Mouse (Mus musculus): ENCODE results near the gene Akap8. TPM values are rescaled to one million over a fixed set of nuclear protein-coding genes. Genes with fewer than 3 reads are reported as not detected.

The Akap8 gene
- total and polyA plus RNA-seq, 3 experiments, result 58.1 to 90.7 (median 88.6) TPM

DNA sequence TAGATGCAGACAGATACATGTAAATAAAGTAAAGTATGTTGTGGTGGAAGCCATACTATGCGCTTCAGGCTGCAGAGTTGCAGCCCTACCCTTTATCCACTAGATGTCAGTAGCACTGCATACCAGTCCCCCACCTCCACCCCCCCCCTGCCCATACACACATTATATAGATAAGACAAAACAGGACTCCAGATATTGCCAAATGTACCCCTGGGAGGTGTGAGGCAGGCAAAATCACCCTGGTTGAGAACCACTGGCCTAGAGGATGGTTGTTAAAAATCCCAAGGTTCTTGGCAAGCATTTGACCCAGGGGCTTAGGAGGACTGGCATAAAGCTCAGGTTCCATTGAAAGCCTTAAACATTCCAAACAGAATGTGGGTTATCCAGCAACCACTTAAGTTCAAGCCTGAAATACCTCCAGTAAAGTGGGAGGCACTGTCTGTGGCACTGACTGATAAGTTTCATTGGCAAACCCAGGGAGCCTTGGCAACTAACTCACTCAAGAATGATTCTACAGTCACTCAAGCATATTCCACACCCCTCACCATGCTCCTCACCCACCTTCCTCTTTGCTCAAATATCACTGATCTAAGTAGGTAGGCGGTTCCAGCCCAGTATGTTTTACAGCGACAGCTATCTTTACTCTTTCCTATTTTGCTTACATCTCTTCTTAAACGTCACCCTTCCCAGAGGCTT, 28.1 kb upstream of the Akap8 start:
- peak; percentile 42 for DNase-seq

DNA sequence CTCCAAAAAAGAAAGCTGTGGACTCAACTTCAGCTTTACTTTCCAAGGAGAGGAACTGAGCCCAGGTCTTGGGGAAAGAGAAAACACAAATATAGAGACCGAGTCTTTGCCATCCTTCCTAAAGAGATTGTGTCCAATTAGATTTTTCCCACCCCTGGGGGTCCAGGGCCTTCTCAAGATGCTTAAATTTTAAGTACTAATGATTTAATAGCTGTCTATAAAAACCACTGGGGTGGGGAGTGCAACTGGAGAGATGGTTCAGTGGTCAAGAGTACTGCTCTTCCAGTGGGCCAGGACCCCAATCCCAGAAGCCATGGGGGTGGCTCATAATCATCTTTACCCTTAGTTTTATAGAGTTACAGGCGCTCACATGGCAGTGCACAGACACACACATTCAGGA, 27.4 kb upstream of the Akap8 start:
- no peak for DNase-seq

DNA sequence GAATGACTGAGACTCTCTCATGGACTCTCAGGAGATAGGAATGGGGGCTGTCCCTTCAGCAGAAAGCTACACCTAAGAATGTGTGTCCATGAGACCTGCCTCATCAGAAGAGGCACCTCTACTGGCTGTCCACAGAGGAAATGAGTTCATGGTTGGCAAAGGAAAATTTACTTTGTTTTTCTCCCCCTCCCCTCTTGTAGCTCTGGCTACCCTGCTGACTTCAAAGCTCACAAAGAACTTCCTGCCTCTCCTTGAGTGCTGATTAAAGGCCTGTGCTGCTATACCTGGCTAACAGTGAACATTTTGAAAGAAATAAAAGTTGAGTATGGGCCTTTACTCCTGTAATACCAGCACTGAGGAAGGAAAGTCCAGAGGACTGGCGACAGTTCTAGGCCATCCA, 20.1 kb upstream of the Akap8 start:
- no peak for DNase-seq

DNA sequence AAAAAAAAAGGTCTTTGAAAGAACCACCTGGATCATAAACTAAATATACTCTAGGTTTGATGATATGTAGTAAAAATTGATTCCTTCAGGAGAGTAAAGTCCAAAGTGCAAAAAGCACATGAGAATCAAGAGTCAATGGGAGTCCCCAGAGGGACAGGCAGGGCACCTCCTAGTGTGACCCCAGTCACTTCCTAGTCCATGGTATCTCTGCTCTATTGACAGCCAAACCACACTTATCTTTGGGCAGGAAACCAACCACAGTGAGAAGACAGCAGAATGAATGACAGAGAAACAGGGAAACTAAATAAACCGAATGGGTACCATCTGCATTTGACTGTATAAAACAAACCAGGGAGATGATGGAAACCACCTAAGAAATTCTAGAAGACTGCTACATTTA, 19.1 kb upstream of the Akap8 start:
- DNase-seq, result no peak

DNA sequence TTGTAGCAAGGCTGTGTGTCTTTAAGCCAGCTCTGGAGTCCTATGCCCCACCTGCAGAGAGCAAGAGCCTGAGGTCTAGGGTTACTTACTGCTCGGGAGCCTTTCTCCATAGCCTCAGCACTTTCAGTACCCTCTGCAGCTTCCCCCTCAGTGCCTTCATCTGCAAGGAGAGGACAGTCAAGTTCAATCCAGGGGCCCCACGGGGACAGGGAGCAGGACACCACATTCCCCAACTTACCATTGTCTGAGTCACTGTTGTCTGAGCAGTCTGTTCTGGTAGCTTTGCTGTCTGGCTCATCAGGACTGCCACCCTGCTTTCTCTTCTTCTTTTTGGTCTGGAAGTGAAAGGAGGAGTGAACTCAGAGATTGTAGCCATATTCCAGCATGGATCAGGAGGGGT, 14.8 kb upstream of the Akap8 start:
- DNase-seq, result no peak

DNA sequence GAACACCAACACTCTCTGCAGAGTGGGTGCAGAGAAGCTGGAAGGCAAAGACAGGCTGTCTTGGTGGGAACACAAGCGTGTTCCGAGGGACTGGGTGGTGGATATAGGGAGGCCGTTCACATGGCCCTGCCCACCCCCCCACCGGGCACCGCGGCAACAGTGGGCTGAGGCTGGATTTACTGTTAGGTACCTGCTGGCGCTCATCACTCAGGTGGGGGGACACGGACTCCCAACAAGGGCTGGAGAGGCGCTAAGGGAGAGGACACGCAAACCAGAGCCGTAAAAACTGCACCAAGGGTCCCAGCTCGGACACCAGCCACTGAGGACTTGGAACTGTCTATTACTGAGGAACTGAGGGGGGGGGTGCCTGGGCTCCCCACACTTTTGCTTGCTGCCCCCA, 13.9 kb upstream of the Akap8 start:
- no peak for DNase-seq

DNA sequence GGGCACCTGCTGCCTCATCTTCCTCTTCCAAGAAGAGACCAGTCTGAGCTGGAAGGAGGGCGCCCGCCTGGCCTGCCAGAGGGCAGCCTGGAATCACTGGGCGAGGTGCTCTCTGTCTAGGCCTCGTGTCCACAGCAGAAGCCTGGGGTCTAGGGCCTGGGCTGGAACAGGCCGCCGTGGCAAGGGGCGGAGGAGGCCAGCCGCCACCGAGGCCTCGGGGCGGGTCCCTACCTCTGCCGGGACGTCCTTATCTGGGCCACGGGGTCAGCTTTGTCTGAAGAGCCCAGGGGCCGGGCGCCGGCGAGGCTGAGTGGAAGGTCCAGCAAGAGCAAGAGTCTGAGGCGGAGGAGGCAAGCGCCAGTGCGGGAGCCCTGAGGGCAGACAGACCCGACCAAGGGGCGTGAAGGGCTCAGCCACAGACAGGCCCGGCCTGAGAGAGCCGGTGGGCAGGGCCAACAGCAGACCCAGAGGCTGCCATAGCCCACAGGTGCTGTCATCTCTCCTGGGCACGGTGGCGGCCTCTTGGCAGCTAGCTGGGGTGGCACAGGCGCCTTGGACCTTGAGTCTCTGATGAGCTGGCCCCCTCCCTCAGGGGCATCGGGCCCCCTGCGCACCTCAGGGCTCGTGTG, 12.8 kb upstream of the Akap8 start:
- no peak for DNase-seq

DNA sequence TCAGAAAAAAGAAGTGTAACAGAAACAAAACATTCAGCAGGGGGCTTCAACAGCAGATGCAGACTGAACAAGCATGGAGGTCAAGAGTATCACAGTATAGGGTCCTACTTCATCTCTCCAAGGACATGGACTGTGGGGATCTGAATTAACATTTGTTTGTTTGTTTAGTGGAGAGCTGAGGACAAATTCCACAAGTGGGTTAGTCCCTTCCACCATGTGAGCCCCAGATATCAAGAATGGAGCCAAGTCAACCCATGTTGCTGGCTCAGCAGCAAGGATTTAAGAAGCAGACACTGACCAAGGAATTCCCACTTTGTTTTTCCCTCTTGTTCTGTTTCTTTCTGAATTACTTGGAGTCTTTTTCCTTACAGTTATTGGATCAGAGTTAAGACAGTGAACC, 6.5 kb upstream of the Akap8 start:
- DNase-seq, result no peak

DNA sequence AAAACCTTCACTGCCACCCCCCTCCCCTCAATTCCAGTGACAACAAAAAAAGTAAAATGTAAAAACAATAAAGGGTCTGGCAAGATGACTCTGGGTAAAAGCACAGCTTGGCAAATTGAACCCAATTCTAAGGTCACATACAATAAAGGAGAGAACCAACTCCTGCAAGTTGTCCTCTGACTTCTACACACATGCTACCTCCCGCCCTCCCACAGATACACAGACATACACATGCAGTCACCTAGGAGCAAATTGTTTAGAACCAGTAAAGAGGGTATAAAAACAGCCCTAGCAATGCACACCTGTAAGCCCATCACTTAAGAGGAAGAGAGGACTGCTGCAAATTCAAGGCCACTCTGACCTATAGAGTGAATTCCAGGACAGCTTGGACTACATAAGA, 1.8 kb upstream of the Akap8 start:
- DNase-seq, result no peak

DNA sequence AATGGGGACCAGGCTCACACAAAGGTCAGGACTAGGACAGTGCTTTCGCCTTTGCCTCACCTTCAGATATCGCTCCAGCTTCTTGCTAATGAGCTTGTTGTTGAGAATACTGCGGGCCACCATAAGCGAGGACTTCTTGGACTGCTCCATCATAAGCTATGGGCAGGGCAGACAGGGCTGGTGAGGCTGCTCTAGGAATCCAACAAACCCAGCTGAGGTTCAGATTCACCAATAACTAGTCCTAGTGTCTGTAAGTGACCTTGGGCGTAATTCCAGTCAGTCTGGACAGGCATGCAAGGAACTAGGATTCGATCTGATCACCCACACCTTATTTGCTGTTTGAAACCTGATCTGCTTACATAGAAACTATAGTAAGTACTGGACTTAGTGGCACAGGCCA, 798 bp upstream of the Akap8 start:
- DNase-seq, result peak; percentile 53

DNA sequence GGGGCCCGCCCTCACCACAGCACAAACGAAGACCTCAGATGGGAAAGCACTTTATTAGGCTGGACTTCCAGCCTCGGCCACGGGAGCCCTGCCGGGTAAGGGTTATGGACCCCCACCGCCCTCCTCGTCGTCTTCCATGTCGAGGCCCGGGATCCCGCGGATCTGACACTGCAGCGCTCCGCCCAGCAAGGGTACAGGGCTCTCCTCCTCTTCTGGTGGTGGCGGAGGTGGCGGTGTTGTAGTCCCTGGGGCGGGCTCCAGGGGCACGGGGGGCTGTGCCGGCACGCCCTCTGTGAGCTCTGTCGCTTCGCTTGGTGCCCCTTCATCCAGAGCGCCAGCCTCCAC, 324 bp upstream of the Akap8 start:
- DNase-seq, result no peak

DNA sequence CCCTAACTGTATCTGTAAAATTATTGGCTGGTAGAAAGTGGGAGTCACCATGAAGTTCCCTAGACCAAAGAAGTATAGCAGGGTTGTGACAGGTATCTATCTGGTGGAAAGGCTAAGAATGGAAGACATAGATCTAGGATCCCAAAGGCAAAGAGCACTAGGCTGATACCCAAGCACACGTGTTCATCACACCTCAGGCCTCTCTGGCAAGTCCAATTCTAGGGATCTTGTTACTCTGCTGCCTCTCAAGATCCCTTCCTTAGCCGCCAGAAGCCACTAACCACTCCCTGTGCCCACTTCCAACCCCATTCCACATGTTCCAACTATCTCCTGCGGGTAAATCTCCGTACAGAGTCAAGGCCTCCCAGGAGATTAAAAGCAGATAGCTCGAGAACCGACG, 1.1 kb downstream of the Akap8 start:
- peak; percentile 34 for DNase-seq

DNA sequence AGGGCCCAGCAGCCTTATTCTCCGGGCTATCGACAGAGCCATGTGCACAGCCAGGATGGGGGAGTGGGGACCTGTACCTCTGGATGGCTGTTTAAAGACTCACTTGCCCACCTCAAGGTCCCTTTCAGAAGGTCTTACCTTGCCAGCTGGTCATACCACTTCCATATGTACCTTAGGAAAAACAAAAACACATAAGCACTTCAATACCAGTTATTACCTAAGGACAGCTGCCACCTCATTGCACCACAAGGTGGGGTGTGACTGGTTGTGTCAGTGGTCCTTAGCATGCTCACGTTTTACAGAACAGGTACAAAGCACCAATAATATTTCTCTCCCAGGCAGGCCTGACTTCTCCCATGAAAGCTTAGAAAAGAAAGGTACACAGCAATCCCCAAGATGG, 3.3 kb downstream of the Akap8 start:
- no peak for DNase-seq

DNA sequence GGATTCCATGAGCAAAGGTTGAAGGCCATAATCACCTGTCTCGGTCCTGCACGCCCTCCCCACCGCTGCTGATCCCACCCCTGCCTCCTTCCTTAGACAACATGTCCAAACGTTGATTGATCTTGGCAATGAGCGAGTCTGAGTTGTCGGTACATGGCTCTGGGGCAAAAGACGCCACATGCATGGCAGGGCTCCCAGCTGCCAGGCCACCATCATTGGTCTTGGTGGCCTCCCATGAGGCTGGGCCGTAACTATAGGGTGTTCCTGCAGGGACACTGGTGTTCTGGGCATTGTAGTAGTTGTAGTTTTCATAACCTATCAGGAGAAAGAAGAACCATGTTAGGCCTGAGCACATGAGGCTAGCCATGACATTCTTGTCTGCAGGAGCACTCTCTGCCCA, 4.0 kb downstream of the Akap8 start:
- no peak for DNase-seq

DNA sequence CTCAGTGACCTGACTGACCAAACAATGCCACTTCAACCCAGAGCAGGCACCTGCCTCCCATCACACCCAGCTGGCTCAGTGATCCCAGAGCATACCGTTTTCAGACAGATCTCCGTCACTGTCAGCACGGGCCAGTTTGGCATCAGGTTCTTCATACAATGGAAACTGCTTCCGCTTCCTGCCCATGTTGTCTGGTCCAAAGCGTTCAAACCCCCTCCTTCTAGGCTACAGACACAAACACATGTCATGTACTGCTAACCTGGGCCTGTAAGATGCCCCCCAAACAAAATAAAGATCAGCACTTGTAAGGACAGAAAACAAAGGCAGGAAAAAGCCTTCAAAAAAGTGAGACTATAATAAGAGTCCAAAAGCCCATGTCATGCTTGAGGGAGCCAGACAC, 5.5 kb downstream of the Akap8 start:
- no peak for DNase-seq

DNA sequence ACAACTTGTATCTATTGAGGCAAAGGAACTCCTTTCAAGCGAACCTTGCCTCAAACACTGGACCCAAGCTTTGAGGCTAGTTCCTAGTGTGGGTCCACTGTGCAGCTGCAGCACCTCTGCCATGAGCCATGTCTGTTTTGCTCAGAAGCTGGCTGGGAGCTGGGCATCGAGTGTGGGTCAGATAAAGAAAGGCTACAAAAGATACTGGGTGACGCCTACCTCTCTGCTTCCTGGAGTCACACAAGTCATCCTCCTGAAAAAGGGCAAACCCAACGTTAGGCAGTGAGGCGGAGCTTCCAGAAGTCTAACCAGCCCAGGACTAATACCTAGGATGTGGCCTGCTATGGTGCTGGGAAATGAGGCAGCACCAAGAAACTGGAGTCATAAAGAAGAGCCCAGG, 7.1 kb downstream of the Akap8 start:
- DNase-seq, result no peak

DNA sequence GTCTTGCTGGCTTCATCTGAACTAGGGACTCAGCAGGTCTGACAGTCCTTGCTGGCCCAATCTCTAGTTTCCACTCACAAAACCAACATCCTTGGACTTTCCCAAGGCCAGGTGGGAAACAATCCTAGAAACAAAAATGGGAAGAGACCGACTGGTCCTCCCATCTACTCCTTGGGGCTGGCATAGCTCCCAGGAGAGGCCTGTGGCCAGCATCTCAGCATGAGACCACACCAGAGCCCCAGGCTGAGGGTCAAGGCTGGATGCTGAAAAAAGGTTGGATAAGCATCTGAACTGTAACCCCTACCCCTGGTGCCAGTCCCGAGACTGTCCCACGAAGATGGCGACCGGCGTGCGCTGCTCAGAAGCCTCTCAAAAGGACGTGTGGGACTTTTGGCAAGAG, 8.2 kb downstream of the Akap8 start:
- DNase-seq, result no peak

DNA sequence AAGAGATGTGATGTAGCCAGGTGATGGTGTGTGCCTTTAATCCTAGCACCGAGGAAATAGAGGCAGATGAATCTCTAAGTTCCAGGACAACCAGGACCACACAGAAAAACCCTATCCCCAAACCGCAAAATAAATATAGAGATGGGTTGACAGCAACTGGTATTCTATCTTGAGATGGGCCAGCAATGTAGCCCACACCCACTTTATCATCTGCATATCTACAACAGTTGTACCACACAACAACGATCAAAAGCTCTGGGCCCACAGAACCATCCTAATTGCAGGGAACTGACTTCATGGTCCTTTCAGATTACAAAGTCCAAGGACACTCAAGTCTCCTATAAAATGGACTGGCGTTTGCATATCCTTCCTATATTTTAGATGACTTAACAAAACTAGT, 13.1 kb downstream of the Akap8 start:
- DNase-seq, result no peak

DNA sequence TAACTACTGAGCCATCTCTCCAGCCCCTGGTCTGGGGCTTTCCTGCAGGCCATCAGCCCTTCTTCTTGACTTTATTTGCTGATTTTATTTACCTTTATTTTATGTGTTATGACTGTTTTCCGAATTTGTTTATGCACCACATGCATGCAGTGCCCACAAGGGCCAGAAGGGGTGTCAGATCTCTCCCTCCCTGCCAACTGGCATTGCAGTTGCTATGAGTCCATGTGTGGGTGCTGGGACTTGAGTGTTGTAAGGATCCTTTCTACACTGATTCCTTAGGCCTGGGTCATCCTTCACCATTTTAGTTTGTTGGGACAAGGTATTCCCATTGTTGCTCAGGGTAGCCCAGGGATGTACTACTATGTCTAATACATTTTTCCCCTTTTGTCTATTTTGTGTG, 22.9 kb downstream of the Akap8 start:
- no peak for DNase-seq

DNA sequence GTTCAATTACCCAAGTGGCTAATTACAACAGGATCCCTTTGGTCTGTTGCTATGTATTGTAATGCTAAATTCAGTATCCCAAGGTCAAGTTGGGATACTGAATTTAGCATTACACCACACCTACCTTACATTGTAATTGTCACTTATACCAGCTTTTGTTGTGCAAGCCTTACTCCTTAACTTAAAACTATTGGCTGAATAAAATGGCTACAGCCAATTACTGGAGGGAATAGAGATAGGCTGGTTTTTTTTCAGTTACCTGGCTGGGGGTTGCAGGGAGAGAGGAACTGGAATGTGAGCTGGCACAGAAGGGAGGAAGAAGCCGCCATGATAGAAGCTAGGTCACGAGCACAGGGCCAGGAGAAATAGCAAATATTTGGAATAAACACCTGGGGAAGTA, 25.1 kb downstream of the Akap8 start:
- no peak for DNase-seq

DNA sequence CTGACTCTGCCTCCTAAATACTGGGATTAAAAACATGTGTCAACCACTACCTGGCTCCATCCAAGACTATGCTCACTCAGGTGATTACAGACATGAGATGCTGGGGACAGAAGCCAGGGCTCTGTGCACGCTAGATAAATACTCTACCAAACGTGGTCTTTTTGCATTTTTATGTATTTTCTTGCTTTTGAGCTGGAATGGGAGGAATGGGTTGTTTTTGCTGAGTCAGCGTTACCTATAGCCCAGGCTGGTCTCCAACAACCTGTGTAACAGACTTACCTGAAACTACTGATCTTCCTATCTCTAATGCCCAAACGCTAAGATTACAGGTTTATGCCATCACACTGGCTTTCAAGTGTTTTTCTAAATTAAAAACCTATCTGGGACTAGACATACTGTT, 25.9 kb downstream of the Akap8 start:
- no peak for DNase-seq

DNA sequence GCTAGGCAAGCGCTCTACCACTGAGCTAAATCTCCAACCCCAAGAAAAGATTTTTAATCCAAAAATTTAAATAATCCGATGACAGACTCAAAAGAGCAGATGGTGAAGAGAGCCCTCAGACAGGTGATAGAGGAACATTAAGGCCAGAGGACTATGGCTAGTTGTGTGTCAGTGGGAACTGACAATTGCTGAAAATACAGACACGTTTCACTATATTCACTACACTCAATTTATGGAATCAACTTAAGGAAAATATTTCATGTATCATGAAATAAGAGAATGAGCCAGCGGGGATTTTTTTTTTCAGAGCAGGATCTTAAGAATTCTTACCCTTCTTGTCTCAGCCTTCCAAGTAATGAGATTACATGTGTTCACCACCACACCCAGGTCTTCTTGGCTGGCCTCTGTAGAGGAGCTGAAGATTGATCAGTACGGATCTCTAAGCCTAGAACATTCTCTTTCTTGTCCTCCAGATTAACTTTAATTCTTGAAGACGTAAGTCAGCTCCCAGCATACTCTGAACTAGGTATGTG, 35.8 kb downstream of the Akap8 start:
- DNase-seq, result no peak

DNA sequence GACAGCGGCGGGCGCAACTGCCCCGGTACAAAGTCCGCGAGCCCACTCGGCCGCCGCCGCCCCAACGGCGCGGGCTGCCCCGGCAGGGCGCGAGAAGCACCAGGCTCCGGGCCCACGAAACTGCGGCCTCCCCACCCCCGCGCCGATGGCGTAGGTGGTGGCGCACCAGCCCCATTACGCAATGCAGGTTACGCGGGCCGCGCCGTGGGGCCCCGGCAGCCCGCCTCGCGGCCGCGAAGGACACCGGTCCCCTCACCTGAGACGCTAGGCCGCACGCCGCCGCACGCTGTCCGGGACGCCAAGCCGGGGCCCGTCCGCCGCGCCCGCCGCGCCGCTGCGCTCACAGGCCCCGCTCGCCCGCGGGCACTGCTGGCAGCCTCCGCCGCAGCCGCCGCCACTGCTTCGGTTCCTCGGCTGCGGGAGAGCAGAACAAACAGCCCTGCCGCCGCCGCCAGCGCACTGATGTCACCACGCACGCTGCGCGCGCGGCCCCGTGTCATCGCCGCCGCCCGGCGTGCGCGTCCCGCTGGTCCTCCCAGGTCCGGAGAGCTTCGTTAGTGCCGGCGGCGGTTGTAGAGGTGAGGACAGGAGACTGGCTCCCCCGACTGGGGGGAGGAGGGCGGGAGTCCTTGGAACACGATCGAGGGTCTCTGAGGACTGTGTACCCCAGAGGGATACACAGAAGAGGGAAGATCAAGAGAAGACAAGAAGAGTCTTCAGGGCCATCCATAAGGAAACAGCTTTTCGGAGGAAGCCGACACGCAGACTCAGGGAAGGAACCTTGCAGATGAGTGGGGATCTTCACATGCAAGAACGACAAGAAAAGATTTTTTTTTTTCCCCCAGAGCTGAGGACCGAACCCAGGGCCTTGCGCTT, 36.5 kb downstream of the Akap8 start, which contains the start of gene Brd4:
Gene Brd4 (minus strand): TSS at position 461 of the 876 bp plus-strand sequence.
- DNase-seq, result peak; percentile 96
